Mouse (Mus musculus): Measurements from ENCODE around the gene Exoc3l.

The Exoc3l gene

GRCm38 (mm10) chr8:105269075-105269458 is 26.8 kb downstream of the Exoc3l start:
- in situ Hi-C loops (cut with MboI, MseI), result no loop called here

DNA sequence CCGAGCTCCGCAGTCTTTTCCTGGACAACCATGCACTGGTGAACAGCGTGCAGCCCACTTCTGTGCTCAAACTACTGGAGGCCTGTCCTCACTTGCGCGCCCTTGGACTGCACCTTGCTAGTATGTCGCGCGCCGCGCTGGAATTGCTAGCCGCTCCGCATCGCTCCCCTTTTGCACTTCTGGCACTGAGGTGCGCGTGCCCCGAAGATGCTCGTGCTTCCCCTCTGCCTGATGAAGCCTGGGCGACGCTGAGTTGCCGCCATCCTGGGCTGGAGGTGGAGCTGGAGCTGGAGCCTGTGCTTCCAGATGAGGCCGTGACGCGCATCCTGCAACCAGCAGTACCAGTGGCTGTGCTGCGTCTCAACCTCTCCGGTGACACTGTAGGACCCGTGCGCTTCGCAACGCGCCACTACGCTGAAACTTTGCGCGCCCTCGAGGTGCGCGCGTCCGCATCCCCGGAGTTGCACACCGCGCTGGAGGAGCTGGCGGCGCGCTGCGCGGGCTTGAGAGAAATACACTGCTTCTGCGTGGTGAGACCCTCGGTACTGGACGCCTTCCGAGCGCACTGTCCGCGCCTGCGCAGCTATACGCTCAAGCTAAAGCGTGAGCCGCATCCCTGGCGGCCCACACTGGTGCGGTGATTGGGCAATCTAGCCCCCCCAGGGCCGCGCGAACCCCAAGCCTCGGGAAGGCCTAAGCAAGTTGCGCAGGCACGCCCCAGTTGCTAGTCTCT is 27.4 kb downstream of the Exoc3l start:
- in situ Hi-C loops (cut with MboI, MseI), result no loop called here

DNA sequence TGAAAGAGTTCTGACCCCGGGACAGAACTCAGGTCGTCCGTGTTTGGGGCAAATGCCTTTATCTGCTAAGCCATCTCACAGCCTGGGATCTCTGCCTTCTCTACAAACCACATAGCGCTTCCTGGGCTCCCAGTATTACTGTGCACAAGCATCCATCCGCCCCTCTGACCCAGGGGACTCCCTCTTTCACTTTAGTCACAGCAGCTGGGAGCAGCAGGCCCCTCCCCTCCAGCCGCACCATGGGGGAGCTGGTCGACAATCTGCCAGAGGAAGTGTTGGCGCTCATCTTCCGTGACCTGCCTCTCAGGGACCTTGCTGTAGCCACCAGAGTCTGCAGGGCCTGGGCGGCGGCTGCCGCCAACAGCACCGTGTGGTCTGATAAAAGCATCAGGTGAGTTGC is 29.1 kb downstream of the Exoc3l start:
- in situ Hi-C loops (cut with MboI, MseI), result no loop called here

- in situ Hi-C loops (cut with MboI, MseI), result no loop called here
Measured at GRCm38 (mm10) chr8:105265128-105265527, 30.8 kb downstream of the Exoc3l start.

DNA sequence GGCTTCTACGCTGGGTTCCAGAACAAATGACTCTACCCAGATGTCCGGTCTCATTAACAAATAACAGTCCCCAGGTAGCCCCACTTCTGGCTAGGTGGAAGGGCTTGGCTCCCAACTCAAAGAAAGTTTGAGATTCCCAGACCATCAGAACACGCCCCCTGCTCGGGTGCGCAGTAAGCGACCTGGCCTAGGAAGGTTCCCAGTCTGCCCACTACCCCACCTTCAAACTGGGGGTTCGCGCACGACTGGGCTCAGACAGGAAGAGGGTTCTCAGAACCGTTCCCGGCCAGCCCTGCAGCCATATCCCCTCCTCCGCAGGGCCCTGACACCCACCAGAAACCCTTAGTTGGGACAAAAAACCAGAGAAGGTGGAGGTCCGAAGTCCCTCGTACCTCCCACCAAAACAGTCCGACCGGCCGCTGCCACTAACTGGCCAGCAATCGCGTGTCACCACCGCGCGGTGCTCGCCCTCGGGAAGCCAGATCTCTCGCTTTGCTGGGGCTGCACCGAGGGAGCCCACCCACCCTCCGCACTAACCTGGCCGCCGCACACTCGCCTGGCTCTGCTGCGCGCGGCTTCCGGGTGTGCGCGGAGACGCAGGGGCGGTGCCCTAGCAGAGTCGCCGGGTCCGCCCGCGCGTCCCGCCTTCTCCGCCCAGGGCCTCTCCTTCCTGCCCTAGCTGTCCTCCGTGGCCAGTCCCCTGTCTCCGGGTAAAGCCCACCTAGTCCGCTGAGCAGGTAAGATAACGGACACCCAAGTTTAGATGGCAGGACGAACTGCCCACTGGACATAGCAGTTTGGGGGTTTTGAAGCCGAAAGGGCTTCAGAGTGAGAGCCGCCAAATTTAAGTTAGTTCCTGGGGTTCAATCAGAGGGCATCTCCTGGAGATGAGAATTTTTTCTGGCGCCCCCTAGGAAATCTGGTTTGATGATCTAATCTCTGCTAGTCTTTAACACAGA is 31.6 kb downstream of the Exoc3l start, which contains the start of the genes Tradd and Fbxl8:
Gene Tradd (minus strand): TSS at position 586 of the 959 bp plus-strand sequence.
Gene Fbxl8 (plus strand): TSS at position 625 of the 959 bp plus-strand sequence.
- in situ Hi-C loops (cut with MboI, MseI), result no loop called here

- in situ Hi-C loops (cut with MboI, MseI), result no loop called here
Measured at GRCm38 (mm10) chr8:105263244-105263912, 32.5 kb downstream of the Exoc3l start.

DNA sequence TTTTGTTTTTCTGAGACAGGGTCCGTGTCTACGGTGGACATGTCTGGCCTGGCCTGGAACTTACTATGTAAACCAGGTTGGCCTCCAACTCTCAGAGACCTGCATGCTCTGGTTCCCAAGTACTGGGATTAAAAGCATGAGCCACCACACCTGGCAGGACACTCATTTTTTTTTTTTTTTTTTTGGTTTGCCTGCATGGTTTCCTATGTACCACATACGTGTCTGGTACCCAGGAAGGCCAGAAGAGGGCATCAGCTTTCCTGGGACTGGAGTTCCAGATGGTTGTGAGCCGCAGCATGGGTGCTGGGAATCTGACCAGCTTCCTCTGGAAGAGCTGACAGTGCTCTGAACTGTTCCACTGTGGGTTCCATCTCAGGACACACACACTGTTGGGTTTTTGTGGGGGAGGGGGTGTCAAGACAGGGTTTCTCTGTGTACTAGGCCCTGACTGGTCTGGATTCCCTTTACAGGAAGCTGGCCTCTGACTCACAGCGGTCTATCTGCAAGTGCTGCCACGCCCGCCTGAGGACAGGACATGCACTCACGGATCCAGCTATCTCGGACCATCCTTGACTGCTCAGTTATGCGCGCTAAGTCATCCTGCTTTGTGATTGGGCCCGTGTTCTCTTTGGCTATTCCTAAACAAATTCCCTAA is 34.4 kb downstream of the Exoc3l start:
- in situ Hi-C loops (cut with MboI, MseI), result no loop called here

DNA sequence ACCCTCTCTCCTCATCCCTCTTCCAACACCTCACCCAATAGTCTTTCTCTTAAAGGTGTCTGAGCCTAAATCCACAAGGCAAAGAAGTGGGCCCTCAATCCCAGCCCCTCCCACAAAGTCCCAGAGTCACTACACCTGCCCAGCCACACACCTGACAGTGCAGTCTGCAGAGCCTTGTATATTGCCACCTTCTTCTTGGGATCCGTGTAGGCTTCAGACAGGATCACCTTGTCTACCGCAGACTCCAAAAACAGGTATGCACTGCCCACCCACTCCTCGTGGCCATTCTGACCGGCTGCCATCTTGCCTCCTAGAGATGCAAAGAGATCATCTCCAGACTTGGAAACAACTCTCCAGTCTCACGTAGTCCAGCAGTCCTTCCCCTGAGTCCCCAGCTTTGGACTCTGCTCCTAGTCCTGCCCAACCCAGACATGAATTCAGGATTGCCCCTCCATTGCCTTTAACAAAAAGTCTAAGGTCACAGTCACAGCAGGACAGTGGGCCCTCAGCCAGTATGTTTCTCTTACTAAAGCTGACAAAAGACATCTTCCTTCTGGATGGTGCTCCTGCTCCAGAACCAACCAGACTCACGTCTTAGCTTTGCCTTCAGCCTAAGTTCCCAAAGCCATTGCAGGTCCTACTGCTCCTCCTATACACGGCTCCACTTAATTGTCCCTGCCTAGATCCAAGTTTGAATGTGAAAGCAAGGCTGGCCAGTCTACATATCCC is 35.4 kb downstream of the Exoc3l start:
- in situ Hi-C loops (cut with MboI, MseI), result no loop called here

DNA sequence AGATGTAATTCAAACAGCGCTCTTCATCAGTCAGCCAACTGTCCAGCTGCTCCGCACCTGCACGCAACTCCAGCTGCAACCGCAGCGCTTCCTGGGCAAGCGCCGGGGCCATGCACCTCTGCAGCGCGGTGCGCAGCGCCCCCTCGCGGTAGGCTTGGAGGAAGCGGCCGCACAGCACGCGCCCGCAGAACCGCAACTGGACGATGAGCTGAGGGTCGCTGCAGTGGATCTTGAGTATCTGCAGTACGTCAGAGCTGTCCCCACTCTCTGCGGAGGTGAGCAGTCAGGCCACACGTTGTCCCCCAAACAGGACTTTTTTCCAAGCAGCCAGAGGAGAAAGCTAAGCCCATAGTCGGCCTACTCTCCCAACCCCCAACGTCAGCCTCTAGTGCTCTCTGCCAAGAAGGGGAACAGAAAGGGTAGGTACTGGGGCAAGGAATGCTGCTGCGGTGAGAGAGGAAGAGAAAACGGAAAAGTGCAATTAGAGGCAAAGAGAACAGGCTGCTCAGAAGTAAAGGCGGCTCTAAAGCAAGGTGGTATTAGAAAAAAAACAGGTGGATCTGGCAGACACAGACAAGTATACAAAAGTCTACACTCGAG is 36.1 kb downstream of the Exoc3l start:
- in situ Hi-C loops (cut with MboI, MseI), result no loop called here

DNA sequence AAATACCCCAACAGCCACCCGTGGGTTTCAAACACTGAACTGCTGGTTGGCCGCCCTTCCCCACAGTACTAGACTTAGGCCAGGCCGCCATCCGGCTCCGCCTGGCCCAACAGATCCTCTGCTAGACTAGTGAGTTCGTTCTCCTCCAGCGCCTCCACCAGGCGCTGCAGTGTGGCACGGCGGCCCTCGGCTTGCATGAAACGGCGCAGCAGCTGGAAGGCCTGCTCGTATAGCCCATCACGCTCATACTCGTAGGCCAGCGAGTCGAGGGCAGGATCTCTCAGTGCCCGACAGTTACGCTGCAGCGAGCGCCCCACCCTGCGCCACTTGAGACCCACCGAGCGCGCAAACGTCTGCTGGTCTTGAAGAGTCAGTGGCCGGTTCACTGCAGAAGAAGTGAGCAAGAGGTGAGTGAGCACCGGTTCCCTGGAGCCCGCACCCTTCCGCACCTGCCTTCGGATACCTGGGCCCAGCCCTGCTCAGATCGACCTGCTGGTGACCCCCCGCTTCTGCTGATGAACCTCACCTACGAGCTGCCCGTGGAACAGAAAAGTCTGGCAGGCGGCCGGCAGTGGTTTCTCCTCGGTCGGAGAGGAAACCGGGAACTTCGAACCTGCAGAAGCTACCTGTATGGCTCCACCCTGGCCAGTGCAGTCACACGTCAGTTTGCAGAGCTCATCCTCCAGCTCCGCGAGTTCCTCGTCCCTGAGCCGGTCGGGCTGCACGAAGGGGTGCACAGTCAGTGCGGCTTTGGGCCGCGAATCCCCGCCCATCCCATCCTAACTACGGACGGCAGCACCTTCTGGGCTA is 36.8 kb downstream of the Exoc3l start:
- in situ Hi-C loops (cut with MboI, MseI), result no loop called here

GRCm38 (mm10) chr8:105257318-105258114 is 38.4 kb downstream of the Exoc3l start:
- in situ Hi-C loops (cut with MboI, MseI), result no loop called here

DNA sequence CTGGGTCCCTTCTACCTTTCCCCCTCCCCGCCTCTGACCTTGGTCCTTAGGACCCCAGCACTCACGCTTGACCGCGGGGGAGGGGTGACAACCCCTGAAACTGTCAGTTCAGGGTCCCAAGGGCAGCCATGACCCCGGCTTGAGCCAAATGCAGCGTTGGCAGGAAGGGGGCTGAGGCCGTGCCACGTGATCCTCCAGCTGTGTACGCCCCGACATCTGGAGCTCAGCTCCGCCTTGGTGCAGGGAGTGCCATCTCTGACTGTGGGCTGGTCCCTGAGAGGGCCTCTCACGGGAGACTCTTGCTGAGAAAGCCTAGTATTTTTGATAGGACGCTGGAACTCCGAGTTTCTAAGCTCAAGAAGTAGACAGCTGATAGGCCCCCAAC is 40.9 kb downstream of the Exoc3l start, which contains the start of gene B3gnt9:
Gene B3gnt9 (minus strand): TSS at position 188 of the 385 bp plus-strand sequence.
- in situ Hi-C loops (cut with MboI, MseI), result no loop called here

DNA sequence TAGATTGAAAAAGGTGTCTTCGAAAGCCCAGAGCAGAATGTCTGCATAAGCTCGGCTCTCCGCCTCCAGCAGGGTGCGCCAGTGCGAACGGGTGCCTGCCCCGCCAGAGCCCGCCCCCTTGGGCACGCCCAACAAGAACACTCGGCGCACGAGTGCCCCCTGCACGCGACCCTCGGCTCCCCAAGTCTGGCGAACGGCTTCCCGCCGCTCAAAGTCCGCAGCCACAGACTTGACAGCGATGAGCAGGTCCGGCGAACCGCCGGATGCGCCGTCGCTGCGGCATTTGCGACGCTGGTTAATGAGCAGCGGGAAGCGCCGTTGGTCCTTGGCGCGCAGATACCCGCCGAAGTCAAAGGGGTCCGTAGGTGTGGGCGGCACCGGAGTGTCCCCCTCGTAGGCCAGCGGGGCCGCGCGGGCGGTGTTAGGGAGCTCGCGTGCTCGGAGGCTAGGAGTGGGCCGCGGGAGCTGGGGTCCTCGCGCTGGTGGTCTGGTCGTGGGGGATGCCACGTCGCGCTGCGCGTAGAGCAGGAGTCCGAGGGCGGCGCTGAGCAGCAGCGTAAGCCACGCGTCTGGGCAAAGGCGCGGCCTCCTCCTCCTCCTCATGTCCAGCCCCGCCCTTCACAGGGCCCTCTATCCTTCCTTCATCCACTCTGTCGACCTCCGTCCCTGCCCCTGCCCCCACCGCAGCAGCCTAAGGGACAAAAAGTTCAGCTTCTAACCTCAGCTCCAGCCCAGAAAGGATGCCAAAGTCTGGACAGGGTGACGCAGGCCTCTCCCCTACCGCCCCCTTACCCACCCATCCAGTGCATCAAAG is 41.5 kb downstream of the Exoc3l start:
- in situ Hi-C loops (cut with MboI, MseI), result no loop called here

DNA sequence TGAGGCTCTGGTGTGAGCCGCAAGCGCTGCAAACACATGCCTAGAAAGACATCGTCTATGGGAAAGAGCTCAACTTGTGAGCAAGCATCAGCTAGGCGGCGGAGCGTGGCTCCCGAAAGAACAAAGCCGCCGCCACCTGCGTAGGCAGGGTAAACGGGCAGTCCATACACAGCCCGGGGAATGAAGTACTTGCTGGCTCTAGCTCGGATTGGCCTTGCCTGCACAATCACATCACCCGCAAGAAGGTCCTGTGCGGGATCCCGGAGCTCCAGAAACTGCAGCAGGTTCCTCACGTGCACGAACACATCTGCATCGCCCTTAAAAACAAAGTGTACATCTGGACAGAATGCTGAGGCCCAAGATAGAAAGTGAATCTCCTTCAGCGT is 42.1 kb downstream of the Exoc3l start:
- in situ Hi-C loops (cut with MboI, MseI), result no loop called here

- in situ Hi-C loops (cut with MboI, MseI), result no loop called here
Measured at GRCm38 (mm10) chr8:105252680-105253537, 43.0 kb downstream of the Exoc3l start.

DNA sequence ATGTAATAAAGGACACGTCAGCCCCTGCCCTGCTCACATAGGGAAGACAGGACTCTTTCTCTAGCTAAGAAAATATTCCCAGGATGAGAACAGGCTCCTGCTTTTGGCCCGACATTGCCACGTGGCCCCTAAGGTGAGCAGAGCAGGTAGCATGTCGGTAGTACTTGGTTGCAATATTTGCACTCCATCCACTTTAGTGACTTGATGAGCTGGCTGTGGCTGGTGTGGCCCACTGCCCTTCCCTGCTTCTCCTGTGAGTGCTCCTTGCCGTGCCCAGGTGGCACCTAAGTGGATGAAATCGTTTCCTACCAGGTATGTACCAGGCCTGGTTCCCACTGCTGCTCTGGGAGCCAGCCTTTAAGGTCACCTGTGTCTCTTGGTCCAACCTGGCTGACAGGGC is 43.9 kb downstream of the Exoc3l start:
- in situ Hi-C loops (cut with MboI, MseI), result no loop called here

- in situ Hi-C loops (cut with MboI, MseI), result no loop called here
Measured at GRCm38 (mm10) chr8:105241016-105241415, 54.9 kb downstream of the Exoc3l start.
